Mouse (Mus musculus): Measurements from ENCODE around the gene Itih2. TPM values are rescaled to one million over a fixed set of nuclear protein-coding genes. Genes with fewer than 3 reads are reported as not detected.

The Itih2 gene
- 34.8 TPM for polyA plus RNA-seq (2014; fragmentation: Illumina TruSeq; extraction: RNeasy Lipid Tissue Mini Kit (QIAGEN cat#74804); ENCODE audit: low read depth, low replicate concordance)

GRCm38 (mm10) chr2:10131296-10131695 lies at the start of gene Itih2:
Itih2 (minus strand) TSS chr2:10131396.

GRCm38 (mm10) chr2:10153201-10154075 lies 22.2 kb upstream of the Itih2 start, which contains the start of gene Itih5:
Itih5 (plus strand) TSS chr2:10153571.

GRCm38 (mm10) chr2:10080310-10081010 lies 50.7 kb downstream of the Itih2 start, which contains the start of the genes Atp5c1 and Kin:
Atp5c1 (minus strand) TSS chr2:10080510.
Kin (plus strand) TSS chr2:10080593.

GRCm38 (mm10) chr2:10048461-10048860 lies 82.7 kb downstream of the Itih2 start, which contains the start of gene Taf3:
Taf3 (minus strand) TSS chr2:10048596.

Other genes starting within 250 kb of the Itih2 start
- not detected for gene 9230102O04Rik, start 241.9 kb downstream of the Itih2 start, polyA plus RNA-seq (2014; fragmentation: Illumina TruSeq; extraction: RNeasy Lipid Tissue Mini Kit (QIAGEN cat#74804); ENCODE audit: low read depth, low replicate concordance)
- gene Gata3, start 241.4 kb downstream of the Itih2 start, polyA plus RNA-seq (2014; fragmentation: Illumina TruSeq; extraction: RNeasy Lipid Tissue Mini Kit (QIAGEN cat#74804); ENCODE audit: low read depth, low replicate concordance) = 13.3 TPM
- gene Taf3, start 82.8 kb downstream of the Itih2 start, polyA plus RNA-seq (2014; fragmentation: Illumina TruSeq; extraction: RNeasy Lipid Tissue Mini Kit (QIAGEN cat#74804); ENCODE audit: low read depth, low replicate concordance) = 15.3 TPM
- gene Atp5c1, start 50.9 kb downstream of the Itih2 start, polyA plus RNA-seq (2014; fragmentation: Illumina TruSeq; extraction: RNeasy Lipid Tissue Mini Kit (QIAGEN cat#74804); ENCODE audit: low read depth, low replicate concordance) = 834 TPM
- gene Kin, start 50.8 kb downstream of the Itih2 start, polyA plus RNA-seq (2014; fragmentation: Illumina TruSeq; extraction: RNeasy Lipid Tissue Mini Kit (QIAGEN cat#74804); ENCODE audit: low read depth, low replicate concordance) = 26.6 TPM
- 50.1 TPM for gene Itih5, start 22.2 kb upstream of the Itih2 start, polyA plus RNA-seq (2014; fragmentation: Illumina TruSeq; extraction: RNeasy Lipid Tissue Mini Kit (QIAGEN cat#74804); ENCODE audit: low read depth, low replicate concordance)
- gene Sfmbt2, start 239.1 kb upstream of the Itih2 start, polyA plus RNA-seq (2014; fragmentation: Illumina TruSeq; extraction: RNeasy Lipid Tissue Mini Kit (QIAGEN cat#74804); ENCODE audit: low read depth, low replicate concordance) = 0.70 TPM